Mouse (Mus musculus) brain, embryonic 14.5 days (tissue): ENCODE data around the gene Bcl2l15.

ENCODE experiments used
- CTCF ChIP-seq: fragments of 200-500 bp; IDR thresholded peaks from 2 replicates; pipeline ENCODE4 v1.5.1; 2012; ENCODE audit warnings: inconsistent platforms, mild to moderate bottlenecking, moderate library complexity, borderline replicate concordance; ENCODE audit not compliant: insufficient read depth, insufficient read length; ENCODE audit errors: extremely low read depth
- POLR2A ChIP-seq: fragments of 200-500 bp; IDR thresholded peaks from 2 replicates; pipeline ENCODE4 v1.6.1; 2012; ENCODE audit warnings: mild to moderate bottlenecking, inconsistent platforms, borderline replicate concordance; ENCODE audit not compliant: poor library complexity, insufficient read depth, insufficient read length, severe bottlenecking; ENCODE audit errors: extremely low read depth

DNA sequence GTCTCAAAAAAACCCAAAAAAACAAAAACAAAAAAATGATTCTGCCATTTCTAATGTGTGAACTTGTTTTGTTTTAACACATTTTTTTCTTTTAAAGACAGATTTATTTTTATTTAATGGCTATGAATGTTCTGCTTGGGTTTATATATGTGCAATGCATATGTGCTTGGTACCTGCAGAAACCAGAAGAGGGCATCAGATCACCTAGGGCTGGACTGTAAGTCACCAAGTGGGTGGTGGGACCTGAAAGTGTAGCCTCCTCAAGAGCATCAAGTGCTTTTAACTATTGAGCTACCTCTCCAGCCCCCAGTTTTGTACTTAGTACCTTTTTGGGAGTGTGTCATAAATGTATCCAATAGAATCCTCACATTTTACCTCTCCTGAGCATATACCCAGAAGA, 4.9 kb upstream of the Bcl2l15 start:
- TF ChIP-seq CTCF (peak; percentile 22; the same call in 1 of the 2 replicates), POLR2A (no peak)
